Mouse (Mus musculus): Measurements from ENCODE around the gene Celf2. TPM values are rescaled to one million over a fixed set of nuclear protein-coding genes. Genes with fewer than 3 reads are reported as not detected.

The Celf2 gene
- polyA plus RNA-seq, 1 experiment from 2014 or later: 164 TPM

DNA sequence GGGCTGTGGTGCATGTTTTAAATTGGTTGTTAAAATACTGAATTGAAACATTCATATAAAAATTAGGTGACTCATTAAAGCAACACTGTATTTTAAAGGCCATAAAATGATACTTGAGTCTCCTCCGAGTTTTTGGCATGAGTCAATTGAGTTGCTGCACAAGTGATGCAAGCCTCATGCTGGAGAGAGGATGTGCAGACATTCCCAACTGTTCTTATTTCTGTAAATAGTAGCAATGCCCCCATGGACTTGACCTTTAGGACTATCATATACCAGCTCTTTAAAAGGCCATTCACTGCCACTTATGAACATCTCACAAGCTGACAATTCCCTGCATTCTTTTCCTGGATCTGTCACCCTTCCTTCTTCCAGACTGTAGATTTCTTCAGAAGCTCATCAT, 10.1 kb upstream of the Celf2 start:
- Histone ChIP-seq H3K27ac (replicated peaks) (no peak overlapping the region), H3K36me3 (no peaks in the 10 kb centered on the region), H3K4me3 (no peak overlapping the region), H3K4me2 (no peak overlapping the region), H3K27me3 (no peaks in the 10 kb centered on the region), H3K9me3 (no peaks in the 10 kb centered on the region), H3K4me1 (replicated peaks) (no peaks in the 10 kb centered on the region), H3K9ac (no peak overlapping the region)
- no peak for ATAC-seq (ENCODE audit: low FRiP score, low read depth)
- 79% methylated on average over 1 of the region's 1 CpGs for whole genome bisulfite sequencing

DNA sequence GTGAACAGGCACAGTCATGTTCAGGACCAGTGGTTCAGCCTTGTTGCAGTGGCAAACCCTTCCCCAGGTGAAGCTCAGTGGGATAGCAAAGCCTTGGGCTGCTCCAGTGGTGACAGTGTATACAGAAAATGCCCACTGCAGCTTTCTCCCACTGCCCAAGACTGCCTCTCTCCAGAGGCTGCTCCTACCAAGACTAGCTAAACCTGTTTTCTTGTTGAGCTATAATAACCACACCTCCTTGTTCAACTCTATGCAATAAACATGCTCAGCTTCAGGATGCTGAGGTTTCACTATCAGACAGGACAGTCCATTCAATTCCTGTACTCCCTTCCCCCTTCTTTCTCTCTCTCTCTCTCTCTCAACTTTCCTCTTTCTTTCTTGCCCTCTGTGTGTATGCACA, 15.9 kb downstream of the Celf2 start:
- no peaks in the 10 kb centered on the region for H3K9me3 ChIP-seq
- ATAC-seq (ENCODE audit: low FRiP score, low read depth): no peak
- no peaks in the 10 kb centered on the region for H3K27me3 ChIP-seq
- H3K36me3 ChIP-seq: no peaks in the 10 kb centered on the region
- H3K4me2 ChIP-seq: no peak overlapping the region
- no peaks in the 10 kb centered on the region for H3K4me1 ChIP-seq (replicated peaks)
- H3K4me3 ChIP-seq: no peak overlapping the region
- no peak overlapping the region for H3K27ac ChIP-seq (replicated peaks)
- no peak overlapping the region for H3K9ac ChIP-seq

DNA sequence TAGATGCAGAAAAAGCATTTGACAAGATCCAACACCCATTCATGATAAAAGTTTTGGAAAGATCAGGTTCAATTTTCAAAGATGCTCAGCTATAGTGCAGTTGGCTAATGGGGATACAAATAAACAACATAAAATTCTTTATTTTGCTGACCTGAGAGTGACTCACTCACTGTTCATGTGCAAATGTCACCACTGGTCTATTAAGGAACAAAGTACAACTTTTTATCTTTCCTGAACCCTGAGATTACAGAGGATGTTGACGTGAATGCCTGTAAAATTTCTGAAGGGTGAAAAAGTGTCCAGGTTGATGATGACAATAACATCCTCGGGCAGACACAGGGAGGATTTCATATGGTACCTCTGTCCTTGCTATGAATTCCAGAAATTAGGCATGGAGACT, 24.4 kb downstream of the Celf2 start:
- no peak for ATAC-seq (ENCODE audit: low FRiP score, low read depth)
- Histone ChIP-seq H3K9me3 (no peaks in the 10 kb centered on the region), H3K27ac (replicated peaks) (no peak overlapping the region), H3K4me3 (no peak overlapping the region), H3K4me1 (replicated peaks) (no peaks in the 10 kb centered on the region), H3K9ac (no peak overlapping the region), H3K36me3 (no peaks in the 10 kb centered on the region), H3K4me2 (no peak overlapping the region), H3K27me3 (no peaks in the 10 kb centered on the region)
- 76% methylated on average over 2 of the region's 2 CpGs for WGBS

DNA sequence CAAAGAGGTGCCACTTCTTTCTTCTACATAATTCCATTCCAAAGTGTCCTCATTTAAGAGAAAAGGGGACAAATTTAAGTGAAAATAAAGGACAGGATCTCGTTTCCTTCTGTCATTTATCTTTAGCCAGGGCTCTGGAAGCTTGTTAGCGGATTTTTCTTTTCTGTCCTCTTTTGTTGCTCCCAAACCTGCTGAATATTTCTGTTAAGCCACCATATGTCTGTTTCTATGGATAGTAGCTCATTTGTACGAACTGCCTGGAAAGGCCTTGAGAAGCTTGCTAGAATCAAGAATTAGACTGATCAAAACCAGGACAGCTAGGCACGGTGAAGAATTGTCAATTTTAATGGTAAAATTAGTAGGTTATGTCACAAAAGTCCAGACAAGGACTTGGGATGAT, 27.3 kb downstream of the Celf2 start:
- no peak for ATAC-seq (ENCODE audit: low FRiP score, low read depth)
- Histone ChIP-seq H3K4me3 (no peak overlapping the region), H3K4me2 (no peak overlapping the region), H3K27ac (replicated peaks) (no peak overlapping the region), H3K4me1 (replicated peaks) (no peaks in the 10 kb centered on the region), H3K36me3 (no peaks in the 10 kb centered on the region), H3K27me3 (no peaks in the 10 kb centered on the region), H3K9me3 (no peaks in the 10 kb centered on the region), H3K9ac (no peak overlapping the region)
- WGBS: 79% methylated on average over 4 of the region's 4 CpGs

DNA sequence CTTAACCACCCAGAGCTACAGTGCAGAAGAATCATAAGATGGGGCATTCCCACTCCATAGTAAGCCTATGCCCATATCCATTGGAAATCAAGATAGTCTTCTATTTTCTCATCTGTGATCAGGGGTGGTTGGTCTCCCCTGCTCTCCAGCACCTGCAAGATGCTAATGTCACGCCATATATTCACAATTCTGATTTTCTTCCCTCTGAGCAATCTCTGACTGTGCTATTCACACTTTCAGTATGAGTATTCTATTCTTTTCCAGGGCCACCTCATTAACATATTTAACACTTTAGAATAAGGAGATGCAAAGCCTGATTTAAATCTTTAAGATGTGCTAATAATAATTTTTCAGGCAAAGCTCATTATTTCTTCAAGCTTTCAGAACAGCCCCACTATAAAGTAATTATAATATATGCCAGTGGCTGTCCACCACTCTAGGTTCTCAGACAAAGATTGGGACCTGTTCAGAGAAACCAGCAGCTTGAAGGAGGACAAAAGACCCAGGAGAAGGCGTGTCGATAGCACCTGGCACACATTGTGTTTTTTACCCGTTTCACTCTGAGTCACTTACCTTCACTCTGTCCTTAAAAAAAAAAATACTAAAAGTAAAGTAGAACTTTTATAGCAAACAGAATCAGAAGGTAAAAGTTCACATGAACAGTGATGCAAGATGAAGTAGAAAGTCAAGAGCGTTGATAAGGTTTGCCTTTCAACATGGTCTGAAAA, 48.9 kb downstream of the Celf2 start:
- no peak overlapping the region for H3K4me3 ChIP-seq
- 73% methylated on average over 5 of the region's 5 CpGs for WGBS
- H3K27me3 ChIP-seq: no peaks in the 10 kb centered on the region
- no peaks in the 10 kb centered on the region for H3K9me3 ChIP-seq
- H3K27ac ChIP-seq (replicated peaks): no peak overlapping the region
- H3K9ac ChIP-seq: no peak overlapping the region
- no peaks in the 10 kb centered on the region for H3K36me3 ChIP-seq
- H3K4me2 ChIP-seq: no peak overlapping the region
- no peak for ATAC-seq (ENCODE audit: low FRiP score, low read depth)
- H3K4me1 ChIP-seq (replicated peaks): no peaks in the 10 kb centered on the region

DNA sequence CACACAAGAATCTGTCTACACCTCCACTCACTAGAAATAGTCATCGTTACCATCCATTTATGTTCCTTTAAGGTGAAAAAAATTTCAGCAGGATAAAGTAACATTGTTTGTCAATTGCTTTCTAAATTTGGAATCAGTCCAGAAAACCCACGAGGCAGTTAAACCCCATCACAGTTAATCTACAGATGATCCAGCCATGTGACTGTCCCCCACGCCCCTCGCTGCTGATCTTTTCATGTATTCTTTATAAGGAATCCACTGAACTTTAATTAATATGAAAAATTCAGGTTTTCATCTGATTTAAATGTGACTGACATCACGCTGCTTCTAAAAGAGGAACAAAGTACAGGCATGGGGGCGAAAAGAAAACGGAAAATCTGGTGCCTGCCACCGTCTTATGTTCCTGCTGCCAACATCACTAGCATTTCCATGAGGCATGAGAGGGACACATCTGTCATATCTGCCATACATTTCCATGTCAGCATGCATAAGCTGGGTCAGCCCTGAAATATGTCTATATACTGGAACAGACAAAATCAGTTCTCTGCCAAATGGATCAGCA, 70.6 kb downstream of the Celf2 start:
- Histone ChIP-seq H3K4me3 (no peak overlapping the region), H3K4me1 (replicated peaks) (no peaks in the 10 kb centered on the region), H3K9me3 (no peaks in the 10 kb centered on the region), H3K9ac (no peak overlapping the region), H3K27ac (replicated peaks) (no peak overlapping the region), H3K36me3 (no peaks in the 10 kb centered on the region), H3K27me3 (no peaks in the 10 kb centered on the region), H3K4me2 (no peak overlapping the region)
- WGBS: 62% methylated on average over 8 of the region's 8 CpGs
- no peak for ATAC-seq (ENCODE audit: low FRiP score, low read depth)

DNA sequence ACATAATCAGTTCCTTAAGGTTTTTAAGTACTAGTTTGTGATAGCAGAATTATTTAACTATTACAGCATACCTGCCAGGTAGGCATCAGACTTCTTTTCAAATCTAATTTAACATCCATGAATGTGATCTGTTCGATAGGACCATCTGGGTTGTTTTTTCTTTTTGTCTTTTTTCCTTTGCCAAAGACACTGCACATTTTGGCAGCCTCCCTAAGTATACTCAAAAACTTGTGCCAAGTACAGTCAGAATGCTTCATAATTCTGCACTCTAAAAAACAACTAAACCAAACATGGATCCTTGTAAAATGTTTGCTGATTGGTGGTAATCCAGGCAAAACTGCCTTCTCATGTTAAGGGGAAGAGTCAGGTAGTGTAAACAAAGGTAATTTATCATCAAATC, 82.9 kb downstream of the Celf2 start:
- 70% methylated on average over 1 of the region's 1 CpGs for WGBS
- ATAC-seq (ENCODE audit: low FRiP score, low read depth): no peak
- H3K36me3 ChIP-seq: no peaks in the 10 kb centered on the region
- no peak overlapping the region for H3K9ac ChIP-seq
- H3K4me1 ChIP-seq (replicated peaks): no peaks in the 10 kb centered on the region
- H3K27ac ChIP-seq (replicated peaks): no peak overlapping the region
- no peaks in the 10 kb centered on the region for H3K9me3 ChIP-seq
- H3K4me3 ChIP-seq: no peak overlapping the region
- no peak overlapping the region for H3K4me2 ChIP-seq
- H3K27me3 ChIP-seq: no peaks in the 10 kb centered on the region

DNA sequence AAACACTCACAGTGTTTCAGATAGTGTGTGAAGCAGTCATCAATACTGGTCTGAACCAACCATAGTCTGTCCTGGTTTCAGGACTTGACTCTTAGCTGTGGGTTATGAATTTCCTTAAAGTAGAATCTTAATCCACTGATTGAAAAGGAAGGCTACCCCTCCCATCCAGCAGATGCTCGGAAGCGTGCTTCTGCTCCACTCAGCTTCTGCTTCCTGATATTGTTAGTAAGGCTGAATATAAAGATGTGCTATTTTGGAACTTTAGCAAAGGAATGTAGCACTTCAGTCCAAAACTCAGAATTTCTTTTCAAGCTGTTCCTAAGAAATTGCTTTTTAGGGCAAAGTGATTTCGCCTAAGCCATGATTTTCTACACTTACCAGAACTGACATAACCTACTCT, 108.8 kb downstream of the Celf2 start:
- no peak overlapping the region for H3K9ac ChIP-seq
- H3K36me3 ChIP-seq: no peaks in the 10 kb centered on the region
- H3K4me1 ChIP-seq (replicated peaks): 0 out of 2 replicates have a peak, but pooled peaks cover 2% of the 10 kb centered on the region
- 88% methylated on average over 3 of the region's 3 CpGs for WGBS
- H3K27ac ChIP-seq (replicated peaks): no peak overlapping the region
- no peak overlapping the region for H3K4me3 ChIP-seq
- ATAC-seq (ENCODE audit: low FRiP score, low read depth): no peak
- H3K27me3 ChIP-seq: no peaks in the 10 kb centered on the region
- no peaks in the 10 kb centered on the region for H3K9me3 ChIP-seq
- H3K4me2 ChIP-seq: no peak overlapping the region

DNA sequence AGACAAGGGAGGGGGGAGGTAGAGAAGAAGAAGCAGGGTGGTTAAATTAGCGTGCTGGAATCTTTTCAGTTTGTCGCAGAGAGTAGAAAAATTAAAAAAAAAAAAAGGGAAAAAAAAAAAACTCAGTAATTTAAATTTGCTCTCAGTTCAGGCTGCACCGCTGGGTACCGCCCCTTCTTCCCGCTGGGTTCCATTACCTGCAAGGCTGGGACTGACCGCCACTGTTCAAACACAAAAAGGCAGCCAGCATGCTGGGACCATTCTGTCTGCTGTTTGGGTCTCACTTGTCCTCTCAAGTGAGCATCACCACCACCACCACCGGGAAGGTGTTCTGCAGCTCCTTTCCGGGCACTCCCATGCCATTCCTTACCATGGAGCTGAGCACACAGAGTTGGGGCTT, 113.4 kb downstream of the Celf2 start:
- 20% methylated on average over 8 of the region's 8 CpGs for WGBS
- Histone ChIP-seq H3K9me3 (no peaks in the 10 kb centered on the region), H3K27ac (replicated peaks) (no peak overlapping the region), H3K4me3 (peak overlapping the region; percentile 39), H3K4me2 (peak overlapping the region; percentile 63), H3K4me1 (replicated peaks) (0 out of 2 replicates have a peak, but pooled peaks cover 2% of the 10 kb centered on the region), H3K27me3 (no peaks in the 10 kb centered on the region), H3K36me3 (no peaks in the 10 kb centered on the region), H3K9ac (peak overlapping the region; percentile 43)
- ATAC-seq (ENCODE audit: low FRiP score, low read depth): peak; percentile 68; the same call in 1 of the 2 replicates

DNA sequence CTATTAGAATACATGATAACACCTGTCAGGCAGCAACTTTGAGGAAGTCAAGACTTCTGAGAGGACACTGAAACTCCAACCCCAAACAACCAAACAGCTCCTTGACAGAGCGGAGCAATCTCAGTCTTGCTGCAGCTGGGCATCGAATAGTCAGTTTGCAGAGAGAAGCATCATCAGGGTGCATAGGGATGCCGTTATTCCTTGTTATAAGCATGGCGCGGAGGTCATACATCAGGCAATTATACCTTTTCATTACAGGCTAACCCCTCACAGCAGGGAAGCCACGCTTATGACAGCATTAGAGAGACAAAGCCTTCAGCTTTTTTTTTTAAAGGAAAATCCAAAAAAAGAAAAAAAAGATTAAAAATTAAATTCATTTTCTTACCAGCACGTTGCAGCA, 113.9 kb downstream of the Celf2 start:
- 25% methylated on average over 7 of the region's 7 CpGs for WGBS
- ATAC-seq (ENCODE audit: low FRiP score, low read depth): peak; percentile 65; the same call in 1 of the 2 replicates
- H3K36me3 ChIP-seq: no peaks in the 10 kb centered on the region
- H3K4me3 ChIP-seq: peak overlapping the region; percentile 39
- H3K4me1 ChIP-seq (replicated peaks): 0 out of 2 replicates have a peak, but pooled peaks cover 2% of the 10 kb centered on the region
- no peaks in the 10 kb centered on the region for H3K9me3 ChIP-seq
- no peak overlapping the region for H3K27ac ChIP-seq (replicated peaks)
- H3K9ac ChIP-seq: peak overlapping the region; percentile 43
- no peaks in the 10 kb centered on the region for H3K27me3 ChIP-seq
- peak overlapping the region; percentile 63 for H3K4me2 ChIP-seq

DNA sequence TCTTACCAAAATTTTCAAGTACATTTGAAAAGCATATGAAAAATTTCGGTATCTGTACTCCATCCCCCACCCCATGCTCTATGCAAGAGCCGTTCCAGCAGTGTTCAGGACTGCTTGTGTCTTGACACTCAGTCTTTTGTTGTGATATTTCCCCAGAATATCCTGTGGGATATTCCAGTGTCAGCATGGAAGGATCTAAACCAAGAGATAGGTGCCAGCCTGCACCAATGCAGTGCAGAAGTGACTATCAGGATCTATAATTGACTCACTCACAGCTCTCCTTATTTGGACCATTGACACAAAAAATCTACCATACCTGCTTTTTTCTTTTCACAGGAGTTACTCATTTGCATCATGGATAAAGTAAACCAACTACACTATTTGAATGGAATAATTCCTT, 116.9 kb downstream of the Celf2 start:
- Histone ChIP-seq H3K4me3 (no peak overlapping the region), H3K36me3 (no peaks in the 10 kb centered on the region), H3K27ac (replicated peaks) (no peak overlapping the region), H3K27me3 (no peaks in the 10 kb centered on the region), H3K9ac (no peak overlapping the region), H3K9me3 (no peaks in the 10 kb centered on the region), H3K4me2 (no peak overlapping the region), H3K4me1 (replicated peaks) (0 out of 2 replicates have a peak, but pooled peaks cover 2% of the 10 kb centered on the region)
- 95% methylated on average over 2 of the region's 2 CpGs for WGBS
- no peak for ATAC-seq (ENCODE audit: low FRiP score, low read depth)

DNA sequence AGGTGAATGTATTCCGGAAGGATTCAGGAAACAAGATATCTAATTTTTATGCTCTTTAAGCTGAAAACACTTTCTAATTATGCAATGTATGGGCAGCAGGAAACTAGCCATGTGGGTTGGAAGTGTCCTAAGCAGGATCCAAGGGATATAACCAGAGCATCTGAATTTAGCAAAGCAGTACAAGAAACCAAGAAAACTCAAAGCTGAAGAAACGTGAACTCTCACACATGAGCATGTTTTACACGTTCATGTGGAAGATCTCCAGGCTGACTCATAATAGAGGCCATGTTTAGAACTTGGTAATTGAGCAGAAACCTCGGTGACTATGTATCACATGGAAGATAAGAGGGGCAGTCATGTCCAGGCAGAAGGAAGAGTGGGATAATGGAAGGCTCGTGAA, 120.1 kb downstream of the Celf2 start:
- H3K4me1 ChIP-seq (replicated peaks): no peaks in the 10 kb centered on the region
- H3K4me3 ChIP-seq: no peak overlapping the region
- H3K27ac ChIP-seq (replicated peaks): no peak overlapping the region
- no peaks in the 10 kb centered on the region for H3K36me3 ChIP-seq
- 91% methylated on average over 5 of the region's 5 CpGs for WGBS
- H3K27me3 ChIP-seq: no peaks in the 10 kb centered on the region
- H3K4me2 ChIP-seq: no peak overlapping the region
- no peak for ATAC-seq (ENCODE audit: low FRiP score, low read depth)
- no peaks in the 10 kb centered on the region for H3K9me3 ChIP-seq
- no peak overlapping the region for H3K9ac ChIP-seq

DNA sequence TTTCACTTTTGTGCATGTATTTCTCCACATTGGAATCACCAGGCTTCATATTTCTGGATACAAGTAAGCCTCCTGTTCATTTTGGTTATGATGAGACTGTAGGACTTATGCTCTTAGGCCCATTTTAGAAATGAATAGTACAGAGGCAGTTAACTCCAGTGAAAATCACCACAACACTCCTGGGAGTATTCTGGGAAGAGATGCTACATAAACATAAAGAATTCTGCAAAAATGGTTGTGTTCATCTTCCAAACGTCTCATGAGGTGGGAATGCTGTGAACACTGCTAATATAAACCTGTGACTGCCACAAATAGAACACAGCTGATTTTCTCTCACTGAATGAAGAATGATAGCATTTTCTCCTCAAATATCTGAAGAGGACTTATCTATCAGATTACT, 130.6 kb downstream of the Celf2 start:
- Histone ChIP-seq H3K4me1 (replicated peaks) (no peaks in the 10 kb centered on the region), H3K4me3 (no peak overlapping the region), H3K27ac (replicated peaks) (no peak overlapping the region), H3K9me3 (no peaks in the 10 kb centered on the region), H3K36me3 (no peaks in the 10 kb centered on the region), H3K9ac (no peak overlapping the region), H3K4me2 (no peak overlapping the region), H3K27me3 (no peaks in the 10 kb centered on the region)
- no peak for ATAC-seq (ENCODE audit: low FRiP score, low read depth)
- 46% methylated on average over 1 of the region's 1 CpGs for WGBS
